Mouse (Mus musculus): ENCODE measurements at regions not wholly inside any gene's neighbourhood (a gene's known extent, or its start where the extent isn't known, plus 50 kb on each side); places are given as distances from the start of the nearest gene placed in this dataset.

DNA sequence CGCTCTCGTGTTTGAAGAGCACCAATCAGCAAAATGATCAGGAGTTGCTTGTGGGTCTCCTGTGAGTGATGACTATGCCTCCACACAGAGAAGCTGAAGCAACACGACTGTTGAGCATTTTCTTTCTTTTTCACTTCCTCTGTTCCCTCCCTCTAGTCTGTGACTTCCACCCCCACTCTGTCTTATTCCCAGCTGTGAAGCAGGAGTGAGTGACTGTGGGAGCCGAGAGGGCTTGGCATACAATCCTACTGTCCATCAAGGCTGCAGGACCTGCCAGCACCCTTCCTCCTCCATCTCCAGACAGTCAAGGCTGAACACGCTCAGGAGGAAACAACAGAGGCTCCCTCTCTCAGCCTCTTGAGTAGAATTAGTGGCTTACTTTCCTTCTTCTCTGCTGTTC lies 401.3 kb downstream of the Plcl1 start:
- no peak for DNase-seq (ENCODE audit: low read depth, low spot score)

DNA sequence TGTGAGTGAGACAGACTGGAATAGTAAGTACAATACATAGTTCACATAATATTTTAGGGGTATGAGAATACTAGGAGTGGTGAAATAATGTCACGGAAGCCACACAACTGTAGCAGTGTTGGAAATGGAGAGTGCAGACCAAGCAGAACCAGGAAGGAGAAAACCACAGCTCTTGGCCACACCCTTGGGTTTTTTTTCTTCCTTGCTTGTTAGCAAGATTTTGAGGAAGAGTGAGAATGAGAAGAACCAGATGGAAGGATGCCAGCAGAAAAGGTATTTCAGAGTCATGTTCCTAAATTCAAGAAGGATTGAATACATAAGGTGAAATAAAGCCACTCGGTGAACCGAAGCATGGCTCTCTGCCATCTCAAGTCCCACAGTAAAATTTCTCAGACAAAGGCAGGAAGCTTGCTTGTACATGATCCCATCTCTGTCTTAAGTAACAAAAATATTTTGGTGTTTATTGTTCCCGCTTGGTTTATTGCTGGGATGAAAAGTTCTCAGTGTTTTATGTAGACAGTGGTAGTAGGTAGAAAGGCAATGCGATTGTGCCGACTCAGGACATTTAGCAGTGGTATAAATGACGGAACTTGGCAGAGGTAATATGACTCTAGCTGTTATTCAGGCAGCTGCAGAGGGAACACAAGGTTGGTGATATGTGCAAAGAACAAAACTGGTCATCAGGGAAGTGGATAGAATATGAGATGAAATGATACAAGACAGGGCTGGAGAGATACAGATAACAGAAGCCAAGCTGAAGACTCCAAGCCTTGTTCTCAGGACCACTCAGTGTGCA lies 403.2 kb downstream of the Plcl1 start:
- no peak for DNase-seq (ENCODE audit: low read depth, low spot score)

DNA sequence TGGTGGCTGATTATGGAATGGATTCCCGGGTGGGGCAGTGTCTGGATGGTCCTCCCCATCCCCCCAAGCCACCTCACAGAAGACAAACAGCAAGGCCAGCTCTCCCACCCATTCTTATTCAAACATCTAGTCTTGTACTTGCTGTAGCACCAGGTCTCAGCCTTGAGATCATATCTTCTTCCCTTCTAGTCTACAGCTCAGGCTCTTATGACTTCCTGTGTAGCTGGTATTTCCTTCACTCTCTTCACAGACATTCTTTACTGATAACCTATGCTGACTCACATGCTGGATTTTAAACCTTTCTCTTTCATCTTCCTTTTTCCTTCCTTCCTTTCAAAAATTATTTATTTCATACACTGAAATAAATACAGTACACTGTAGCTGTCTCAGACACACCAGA lies 406.8 kb downstream of the Plcl1 start:
- DNase-seq (ENCODE audit: low read depth, low spot score) = no peak

DNA sequence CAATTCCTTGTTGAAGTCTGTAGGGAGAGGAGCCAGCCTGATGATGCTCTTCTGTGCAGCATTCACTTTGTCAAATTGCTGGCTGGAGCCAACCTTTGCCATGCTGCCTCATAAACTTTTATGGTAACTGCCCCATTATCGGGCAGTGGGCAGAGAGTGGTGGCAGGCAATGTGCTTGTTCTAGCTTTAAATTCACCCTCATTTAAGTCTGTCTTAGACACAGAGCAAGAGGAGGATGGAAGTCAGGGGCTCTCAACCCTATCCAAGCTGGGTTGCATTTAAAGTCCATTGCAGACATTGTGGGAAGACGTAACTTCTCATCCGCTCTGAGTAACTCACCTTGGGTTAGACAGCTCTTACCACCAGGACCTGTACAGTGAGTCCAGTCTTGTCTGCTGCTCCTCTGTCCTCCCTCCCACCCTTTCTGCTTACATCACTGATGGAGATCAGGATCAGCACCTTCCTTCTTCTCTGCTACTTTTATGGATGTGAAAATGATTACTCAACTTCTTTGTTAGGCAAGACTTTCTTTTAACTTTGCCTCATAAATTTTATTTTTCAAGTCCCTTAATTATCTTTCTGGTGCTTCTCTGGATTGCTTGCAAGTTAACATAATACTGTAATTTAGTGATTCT lies 415.3 kb downstream of the Plcl1 start:
- DNase-seq (ENCODE audit: low read depth, low spot score) = no peak

DNA sequence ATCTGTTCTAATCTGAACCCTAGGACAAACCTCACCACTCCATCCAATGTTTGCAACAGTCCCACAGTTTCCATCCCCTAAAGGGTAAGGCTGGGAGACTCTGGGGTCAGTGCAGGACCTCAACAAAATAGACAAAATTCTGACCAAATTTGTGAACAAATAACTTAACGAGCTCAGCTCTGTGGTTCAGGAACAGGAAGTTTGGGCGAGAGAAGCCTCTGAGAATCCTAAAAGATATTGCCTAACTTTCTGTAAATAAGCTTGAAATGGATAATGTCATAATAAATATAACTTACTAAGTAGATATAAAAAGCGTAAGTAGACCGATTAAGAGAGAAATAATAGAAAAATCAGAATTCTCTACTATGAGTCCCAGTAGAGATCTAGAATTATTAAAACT lies 416.9 kb downstream of the Plcl1 start:
- DNase-seq (ENCODE audit: low read depth, low spot score) = no peak

DNA sequence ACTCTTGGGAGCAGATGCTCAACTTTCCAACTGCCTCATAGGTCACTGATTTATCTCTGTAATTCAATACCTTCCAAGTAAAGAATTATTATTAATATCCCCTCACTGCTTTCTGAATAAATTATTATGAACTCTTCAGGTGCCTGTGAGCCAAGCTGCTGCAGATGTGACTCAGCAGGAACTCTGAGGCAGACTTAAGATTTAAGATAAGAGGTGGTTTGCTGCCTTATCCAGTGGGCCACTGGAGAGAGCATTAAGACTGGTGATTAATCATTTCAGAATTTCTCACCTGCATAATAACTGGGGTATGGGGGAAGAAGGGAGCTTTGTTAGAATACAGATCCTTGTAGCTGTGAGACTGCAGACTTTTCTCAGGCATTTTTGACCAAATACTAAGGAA lies 421.5 kb downstream of the Plcl1 start:
- no peak for DNase-seq (ENCODE audit: low read depth, low spot score)

DNA sequence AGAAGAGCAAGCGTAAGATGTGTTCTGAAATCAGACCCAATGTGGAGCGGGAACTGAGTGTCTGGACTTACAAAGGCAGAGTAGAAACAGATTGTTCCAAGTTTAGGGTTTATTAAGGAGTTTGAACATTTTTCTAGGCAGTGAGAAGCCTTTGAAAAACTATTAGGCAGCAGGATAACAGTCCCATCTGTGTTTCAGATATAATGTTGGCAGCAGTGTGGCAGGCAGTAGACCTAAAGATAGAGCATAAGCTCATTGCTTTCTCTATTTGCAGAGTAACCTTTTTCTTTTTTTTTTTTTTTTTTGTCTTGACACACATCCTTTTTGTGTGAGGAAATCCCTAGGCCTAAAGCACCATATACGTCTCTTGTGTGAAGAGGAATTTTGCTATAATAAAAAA lies 429.6 kb downstream of the Plcl1 start:
- DNase-seq (ENCODE audit: low read depth, low spot score) = no peak

DNA sequence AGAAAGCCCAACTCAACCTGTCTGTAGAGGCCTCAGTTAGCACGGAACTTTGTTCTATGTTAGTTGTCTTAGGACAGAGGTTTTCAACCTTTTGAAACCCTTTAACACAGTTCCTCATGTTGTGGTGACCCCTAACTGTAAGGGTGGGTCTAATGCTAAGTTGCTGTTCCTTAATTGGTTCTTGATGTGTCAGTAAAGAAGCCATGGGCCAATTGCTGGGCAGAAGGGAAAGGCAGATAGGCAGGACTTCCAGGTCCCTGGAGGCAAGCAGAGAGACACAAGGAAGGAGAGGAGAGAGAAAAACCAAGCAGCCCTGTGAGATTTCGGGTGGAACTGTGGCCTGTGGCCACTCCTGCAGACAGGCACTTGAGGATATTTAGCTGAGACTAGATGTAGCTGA lies 431.0 kb downstream of the Plcl1 start:
- no peak for DNase-seq (ENCODE audit: low read depth, low spot score)

DNA sequence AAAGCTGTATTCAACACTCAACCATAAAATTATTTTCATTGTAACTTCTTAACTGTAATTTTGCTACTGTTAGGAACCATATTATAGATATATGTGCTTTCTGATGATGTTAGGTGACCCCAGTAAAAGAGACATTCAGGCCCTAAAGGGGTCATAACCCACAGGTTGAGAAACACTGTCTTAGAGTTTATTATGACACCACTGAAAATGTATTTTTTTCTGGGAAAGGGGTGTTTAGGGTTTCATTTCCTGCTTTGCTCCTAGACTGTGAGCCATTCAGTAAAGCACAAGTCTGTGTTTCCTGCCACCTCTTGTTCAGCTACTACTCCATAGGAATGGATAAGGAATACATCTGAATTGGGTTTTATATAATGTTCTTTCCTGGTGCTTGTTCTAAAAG lies 431.6 kb downstream of the Plcl1 start:
- DNase-seq (ENCODE audit: low read depth, low spot score) = no peak

DNA sequence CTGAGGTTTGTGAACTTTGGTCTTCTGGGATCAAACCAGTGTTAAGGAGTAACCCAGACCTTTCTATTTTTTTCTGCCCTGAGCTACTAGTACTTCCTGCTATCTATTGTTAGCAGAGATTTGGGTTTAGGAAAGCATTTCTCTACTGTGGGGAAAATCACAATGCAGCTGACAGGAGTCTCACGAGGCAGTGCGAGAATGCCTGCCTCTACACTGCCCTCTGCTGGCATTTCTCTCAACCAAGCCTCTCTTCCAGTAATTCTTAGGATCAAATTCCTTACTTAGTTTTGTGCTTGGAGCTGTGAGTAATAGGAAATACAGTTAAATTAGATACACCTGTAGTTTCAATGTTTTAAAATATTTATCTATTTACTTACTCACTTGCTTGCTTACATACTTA lies 432.4 kb downstream of the Plcl1 start:
- peak; percentile 35 for DNase-seq (ENCODE audit: low read depth, low spot score)

DNA sequence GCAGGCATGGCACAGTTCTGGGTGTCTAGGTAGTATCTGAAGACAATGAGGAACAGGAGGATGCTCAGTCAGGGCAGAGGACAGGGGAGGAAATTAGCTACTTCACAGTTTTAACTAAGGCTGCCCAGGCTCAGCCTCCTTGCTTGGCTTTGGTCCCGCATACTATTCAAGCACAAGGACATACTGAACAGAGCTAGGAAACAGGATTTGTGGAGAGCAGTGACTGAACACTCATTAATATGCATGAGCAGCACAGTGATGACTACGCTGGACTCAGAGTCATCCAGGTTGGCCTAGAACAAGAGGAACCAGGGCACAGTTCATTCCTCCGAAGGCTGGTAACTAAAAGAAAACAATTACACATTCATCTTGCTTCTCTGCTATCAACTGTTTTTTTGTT lies 443.1 kb downstream of the Plcl1 start:
- no peak for DNase-seq (ENCODE audit: low read depth, low spot score)

DNA sequence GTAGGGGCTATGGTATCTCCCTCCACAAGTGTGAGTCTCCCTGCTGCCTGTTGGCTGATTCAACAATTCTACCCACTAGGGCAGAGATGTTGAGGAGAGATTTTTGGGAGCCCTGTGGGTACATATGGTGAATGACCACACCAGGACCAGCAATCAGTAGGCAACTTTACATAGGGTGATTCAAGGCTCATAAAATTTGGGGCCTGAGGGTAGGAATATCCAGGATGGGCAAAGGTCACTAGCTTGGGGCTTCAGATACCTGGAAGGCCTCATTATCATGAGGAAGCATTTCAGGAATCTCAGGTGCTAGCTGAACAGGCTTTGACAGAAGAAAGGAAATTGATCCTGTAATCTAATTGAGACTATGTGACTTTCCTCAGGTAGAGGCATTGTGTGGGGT lies 446.6 kb downstream of the Plcl1 start:
- DNase-seq (ENCODE audit: low read depth, low spot score) = no peak

DNA sequence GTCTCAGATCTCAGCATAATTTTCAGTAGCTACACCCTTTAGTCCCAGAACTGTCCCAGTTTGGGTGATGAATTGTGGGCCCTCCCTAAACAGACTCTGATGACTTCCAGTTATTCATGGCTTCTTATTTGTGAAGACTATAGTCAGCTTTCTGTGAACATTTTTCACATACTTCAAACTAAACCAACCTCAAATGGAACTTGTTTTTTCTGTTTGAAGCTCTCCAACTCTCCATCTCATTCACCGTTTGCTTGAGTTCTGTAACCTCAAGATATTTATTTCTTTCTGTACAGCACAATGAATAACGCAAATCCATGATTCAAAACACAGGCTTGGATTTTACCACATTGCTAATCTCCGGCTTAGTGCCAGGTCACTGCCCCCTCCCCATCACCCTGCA lies 453.4 kb downstream of the Plcl1 start:
- DNase-seq (ENCODE audit: low read depth, low spot score) = no peak

DNA sequence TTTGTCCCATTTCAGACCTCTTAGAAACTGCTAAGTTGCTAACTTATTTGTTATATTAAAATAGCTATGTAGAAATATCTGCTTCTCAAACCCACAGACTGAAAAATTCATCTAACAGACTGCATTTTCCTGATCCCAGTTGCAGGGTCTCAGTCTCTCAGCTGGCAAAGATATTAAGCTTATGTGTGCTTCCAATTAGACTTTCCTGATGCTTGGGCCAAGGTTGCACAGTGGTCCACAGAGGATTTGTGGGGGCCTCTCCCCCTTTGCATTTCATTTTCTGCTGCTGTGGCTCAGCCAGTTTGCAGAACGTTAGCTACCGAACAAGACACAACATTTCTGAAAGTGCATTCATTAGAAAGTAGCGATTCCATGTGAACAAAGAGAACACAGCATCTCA lies 457.4 kb downstream of the Plcl1 start:
- DNase-seq (ENCODE audit: low read depth, low spot score) = no peak

DNA sequence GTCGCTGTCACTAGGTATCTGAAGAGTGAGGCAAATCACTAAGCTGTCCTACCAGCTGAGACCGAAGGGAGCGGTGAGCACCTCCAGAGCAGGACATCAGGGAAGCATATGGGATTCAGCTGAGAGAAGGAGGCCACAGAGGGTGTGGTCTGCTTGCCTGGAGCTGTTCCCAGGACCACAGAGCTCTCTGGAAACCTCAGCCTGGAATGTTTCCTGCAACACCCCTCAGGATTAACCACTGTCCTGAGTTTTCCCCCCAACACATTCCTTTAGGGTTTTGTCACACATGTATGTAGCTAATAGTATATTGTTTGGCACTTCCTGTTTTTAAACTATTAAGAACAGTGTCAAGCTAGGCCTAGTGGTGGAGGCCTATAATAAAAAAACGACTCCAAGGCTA lies 459.6 kb downstream of the Plcl1 start:
- no peak for DNase-seq (ENCODE audit: low read depth, low spot score)

DNA sequence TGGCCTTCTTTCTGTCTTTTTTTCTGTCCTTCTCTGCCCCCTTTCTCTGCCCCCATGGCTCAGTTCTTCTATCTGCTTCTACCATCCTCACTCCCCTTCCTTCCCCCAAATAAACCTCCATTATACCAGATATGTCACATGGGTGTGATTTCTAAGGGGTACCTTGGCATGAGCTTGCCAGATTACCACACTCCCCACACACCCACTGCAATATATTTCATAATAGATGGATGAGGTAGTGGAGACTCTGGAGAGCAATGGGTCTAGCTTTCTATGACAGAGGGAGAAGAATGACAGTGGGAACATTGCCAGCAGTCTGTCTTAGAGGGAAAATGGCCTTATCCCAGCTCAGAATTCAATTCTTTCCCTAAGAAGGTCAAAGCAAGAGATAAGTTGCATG lies 461.0 kb downstream of the Plcl1 start:
- DNase-seq (ENCODE audit: low read depth, low spot score) = no peak

DNA sequence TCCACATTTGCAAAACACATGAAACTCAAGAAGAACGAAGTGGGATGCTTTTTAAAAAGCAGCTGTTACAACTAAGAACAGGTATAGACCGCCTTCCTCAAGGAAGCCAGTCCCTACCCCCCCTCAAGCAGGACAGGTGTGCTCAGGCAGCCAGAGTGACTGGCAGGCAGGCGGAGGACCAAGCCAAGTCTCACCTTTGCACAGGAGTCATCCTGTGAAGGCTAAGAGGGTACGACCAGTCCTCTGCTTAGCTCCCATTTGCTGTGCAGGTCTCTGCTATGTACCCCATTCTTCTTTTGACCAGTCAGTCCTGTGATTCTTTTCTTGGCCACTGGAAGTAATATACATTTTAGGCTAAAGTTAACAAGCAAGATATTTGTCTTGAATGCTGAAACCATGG lies 467.9 kb downstream of the Plcl1 start:
- no peak for DNase-seq (ENCODE audit: low read depth, low spot score)

DNA sequence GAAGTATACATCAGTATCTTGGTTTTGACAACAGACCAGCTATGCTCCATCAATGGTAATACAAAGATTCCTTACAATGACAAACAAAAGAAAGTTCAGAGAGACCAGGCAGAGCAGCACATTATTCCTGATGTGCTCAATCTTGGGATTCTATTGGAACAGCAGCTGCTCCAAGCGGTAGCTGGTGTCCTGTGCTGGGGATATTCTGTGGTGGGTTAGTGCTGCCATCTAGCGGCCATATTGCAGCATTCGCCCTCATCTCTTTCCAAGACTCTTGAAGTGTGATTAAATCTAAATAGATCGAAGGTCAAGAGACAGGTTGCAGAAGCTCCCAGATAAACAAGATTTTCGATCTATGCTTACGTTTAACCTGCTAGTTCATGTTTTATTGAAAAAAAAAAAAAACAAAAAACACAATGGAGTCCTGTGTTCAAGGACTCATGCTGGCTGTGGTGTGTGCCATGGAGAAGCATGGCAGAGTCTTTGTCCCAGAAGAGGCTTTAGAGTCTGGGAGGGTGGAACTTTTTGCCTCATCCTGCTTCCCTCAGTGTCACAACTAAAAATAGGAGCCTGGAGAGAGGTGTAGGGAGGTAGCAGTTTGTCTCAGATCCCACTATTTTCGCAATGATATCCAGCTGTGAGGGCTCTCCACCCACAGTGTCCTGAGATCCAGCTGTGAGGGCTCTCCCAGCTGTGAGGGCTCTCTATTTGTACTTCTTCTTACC lies 468.6 kb downstream of the Plcl1 start:
- DNase-seq (ENCODE audit: low read depth, low spot score) = peak; percentile 78

DNA sequence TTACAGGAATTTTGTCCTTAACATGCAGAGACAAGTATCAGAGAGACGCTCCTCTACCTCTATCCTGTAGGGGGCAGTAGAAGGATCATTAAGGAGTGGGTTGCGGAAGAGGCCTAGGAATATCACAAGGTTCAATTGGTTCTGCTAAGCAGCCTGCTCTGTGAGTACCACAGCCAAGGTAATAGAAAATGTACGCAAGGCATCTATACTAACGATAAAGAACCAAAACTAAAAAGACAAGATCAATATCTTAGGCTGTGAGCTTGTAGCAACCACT lies 469.1 kb downstream of the Plcl1 start:
- no peak for DNase-seq (ENCODE audit: low read depth, low spot score)

DNA sequence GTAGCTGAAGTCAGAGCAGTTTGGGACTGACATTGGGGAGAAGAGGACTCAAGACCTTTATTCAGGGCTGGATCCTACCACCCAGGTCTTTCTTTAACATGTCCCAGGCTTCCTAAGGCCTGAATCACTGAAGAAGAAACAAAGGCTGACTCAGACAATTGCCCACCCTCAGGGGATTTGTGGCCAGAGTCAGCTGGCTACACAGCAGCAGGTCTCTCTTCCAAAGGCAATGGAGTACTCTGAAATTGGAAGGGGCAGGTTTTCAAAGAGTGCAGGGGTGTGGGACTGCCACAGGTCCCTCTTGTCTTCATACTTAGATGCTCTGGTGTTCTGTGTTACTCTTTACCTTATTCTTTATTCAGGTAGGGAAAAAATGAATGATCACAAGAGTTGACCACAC lies 478.9 kb downstream of the Plcl1 start:
- no peak for DNase-seq (ENCODE audit: low read depth, low spot score)

DNA sequence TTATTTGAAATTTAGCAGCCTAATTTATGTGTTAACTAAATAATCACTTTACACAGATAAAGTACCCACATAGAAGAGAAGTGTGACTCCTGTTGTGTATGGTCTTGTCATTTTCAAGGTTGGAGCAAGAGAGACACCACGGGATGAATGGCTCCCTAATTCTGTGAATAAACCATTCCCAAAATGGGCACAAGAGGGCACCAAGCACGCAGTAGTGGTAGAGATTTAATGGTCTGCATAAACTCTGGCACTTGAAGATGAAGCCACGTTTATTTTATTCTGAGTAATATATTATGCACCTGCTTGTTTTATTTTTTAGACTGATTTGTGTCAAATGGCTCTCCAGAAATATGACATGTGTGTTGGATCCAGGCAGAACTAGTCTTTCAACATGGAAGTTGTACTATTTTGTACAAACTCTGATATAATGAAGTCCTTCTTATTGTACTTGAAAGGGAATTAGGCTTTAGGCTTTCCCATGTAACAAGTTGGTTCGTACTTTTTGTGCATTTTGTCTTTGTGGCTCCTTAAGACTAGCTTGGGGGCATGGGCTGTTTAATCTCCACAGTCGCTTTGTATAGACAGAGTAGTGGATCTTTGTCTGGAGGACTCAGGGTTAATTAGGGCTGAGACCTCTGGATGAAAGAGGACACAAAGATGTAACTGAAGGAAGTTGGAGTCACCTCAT lies 480.8 kb downstream of the Plcl1 start:
- DNase-seq (ENCODE audit: low read depth, low spot score) = peak; percentile 56

DNA sequence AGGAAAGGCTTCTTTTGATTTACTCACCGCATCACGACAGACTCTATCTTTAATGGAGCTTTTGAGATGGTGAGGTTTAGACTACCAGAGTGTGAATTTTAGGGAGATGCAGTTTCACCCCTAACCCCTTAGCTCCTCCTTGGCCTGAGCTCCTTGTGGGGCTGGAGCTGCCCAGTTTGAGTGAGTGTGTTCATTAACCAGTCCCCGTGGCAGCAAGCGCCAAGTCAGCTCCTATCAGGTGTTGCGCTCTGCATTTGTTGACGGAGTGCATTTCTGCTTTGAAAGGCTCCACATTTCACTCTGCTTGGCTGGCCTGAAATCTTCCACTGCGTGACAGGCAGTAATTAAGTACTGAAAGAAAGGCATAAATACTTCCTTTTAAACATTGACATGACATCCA lies 481.7 kb downstream of the Plcl1 start:
- no peak for DNase-seq (ENCODE audit: low read depth, low spot score)

Measured in retina, postnatal 7 days (tissue).